Comparison of ENCODE assay signal across 9 mouse cellular contexts in genomic region chr17:27341952-27342890, GRCm38 (mm10).
DNase-seq lines count a peak whose midpoint lies in the region; ATAC-seq and TF ChIP-seq lines count a peak whose summit lies in the region.
"Had no signal": no experiment of that assay in that cellular context is flagged by ENCODE, and none has a peak within 500 bp of the region (broad histone marks: within the 10 kb centered on the region; RNA-seq: fewer than 3 reads in every experiment).

No protein-coding gene starts in this region.

- no peak overlapping the region for H3K4me3 ChIP-seq in hindbrain, embryonic 10.5 days
- no peak overlapping the region for H3K4me3 ChIP-seq in hindbrain, embryonic 13.5 days
- H3K4me3 ChIP-seq in MEL (ENCODE audit: control insufficient read depth in 1 of 2, insufficient read depth in 1 of 2, low read depth in 2 of 2, low read length in 2 of 2), result peak overlapping the region; percentile 85 to 91
- H3K4me3 ChIP-seq in midbrain, embryonic 15.5 days, result no peak overlapping the region

- no peak for TF ChIP-seq RAD21 in MEL (IDR thresholded peaks at IDR 0.05; ENCODE audit: low read depth, low read length)

- no peak for TF ChIP-seq CTCF in MEL (IDR thresholded peaks at IDR 0.05 in 2 of 3, conservative IDR thresholded peaks at IDR 0.05 in 1 of 3; ENCODE audit: control insufficient read depth in 1 of 3, insufficient read depth in 1 of 3, low read depth in 2 of 3, low read length in 3 of 3, poor library complexity in 1 of 3, severe bottlenecking in 1 of 3)

- H3K4me1 ChIP-seq in hindbrain, embryonic 10.5 days (replicated peaks), result peaks cover 45% of the 10 kb centered on the region
- H3K4me1 ChIP-seq in hindbrain, embryonic 13.5 days (replicated peaks), result peaks cover 9% of the 10 kb centered on the region; the same call in 1 of the 2 replicates
- H3K4me1 ChIP-seq in MEL (ENCODE audit: control insufficient read depth in 1 of 2, insufficient read depth in 2 of 2, low read length in 2 of 2), result peaks cover 16 to 38% of the 10 kb centered on the region in 2 experiments
- H3K4me1 ChIP-seq in midbrain, embryonic 15.5 days, result no peaks in the 10 kb centered on the region

- peak; percentile 54 to 84 for TF ChIP-seq POLR2A in MEL (IDR thresholded peaks at IDR 0.05; ENCODE audit: control insufficient read depth in 1 of 2, insufficient read depth in 1 of 2, low read depth in 1 of 2, low read length in 2 of 2, poor library complexity in 1 of 2)

- H3K9me3 ChIP-seq in hindbrain, embryonic 10.5 days, result no peaks in the 10 kb centered on the region
- no peaks in the 10 kb centered on the region for H3K9me3 ChIP-seq in hindbrain, embryonic 13.5 days
- H3K9me3 ChIP-seq in MEL (replicated peaks; ENCODE audit: insufficient read depth, low read length), result no peaks in the 10 kb centered on the region
- H3K9me3 ChIP-seq in midbrain, embryonic 15.5 days, result no peaks in the 10 kb centered on the region

- H3K36me3 ChIP-seq in hindbrain, embryonic 10.5 days, result no peaks in the 10 kb centered on the region
- H3K36me3 ChIP-seq in hindbrain, embryonic 13.5 days, result no peaks in the 10 kb centered on the region
- peaks cover 0 to 18% of the 10 kb centered on the region in 2 experiments; a peak in 2 of 4 replicates for H3K36me3 ChIP-seq in MEL (ENCODE audit: control insufficient read depth in 1 of 2, insufficient read depth in 2 of 2, low read length in 2 of 2)
- H3K36me3 ChIP-seq in midbrain, embryonic 15.5 days (replicated peaks), result no peaks in the 10 kb centered on the region

- no peak overlapping the region for H3K9ac ChIP-seq in hindbrain, embryonic 13.5 days
- H3K9ac ChIP-seq in MEL (ENCODE audit: control insufficient read depth, low read depth, low read length, poor library complexity, severe bottlenecking), result peak overlapping the region; percentile 75
- no peak overlapping the region for H3K9ac ChIP-seq in midbrain, embryonic 15.5 days

- H3K79me2 ChIP-seq in MEL (ENCODE audit: control insufficient read depth, insufficient read depth, low read length, poor library complexity), result peaks cover 4% of the 10 kb centered on the region

- no peak for ATAC-seq in hindbrain, embryonic 13.5 days (ENCODE audit: low FRiP score)
- ATAC-seq in midbrain, embryonic 15.5 days (replicated peaks), result no peak

- WGBS in hindbrain, embryonic 10.5 days, result 59% methylated on average over 13 of the region's 14 CpGs
- 62% methylated on average over 13 of the region's 14 CpGs for WGBS in hindbrain, embryonic 13.5 days
- 52% methylated on average over 12 of the region's 14 CpGs for WGBS in midbrain, embryonic 15.5 days

- no peak overlapping the region for H3K4me2 ChIP-seq in hindbrain, embryonic 13.5 days
- H3K4me2 ChIP-seq in midbrain, embryonic 15.5 days, result no peak overlapping the region

- H3K27ac ChIP-seq in hindbrain, embryonic 10.5 days, result peak overlapping the region; percentile 37
- no peak overlapping the region for H3K27ac ChIP-seq in hindbrain, embryonic 13.5 days
- peak overlapping the region; percentile 93 for H3K27ac ChIP-seq in MEL (ENCODE audit: control insufficient read depth, low read depth, low read length)
- no peak overlapping the region for H3K27ac ChIP-seq in midbrain, embryonic 15.5 days

- DNase-seq in hindbrain, embryonic 10.5 days (ENCODE audit: low spot score), result no peak
- peak; percentile 71 for DNase-seq in MEL (ENCODE audit: low read depth, low spot score)
- peak; percentile 60 for DNase-seq in liver
- peak; percentile 34 to 56 for DNase-seq in spleen, postnatal 10 days (ENCODE audit: low spot score in 2 of 2)
- no peak for DNase-seq in frontal cortex, postnatal 36 days (ENCODE audit: low spot score in 2 of 2)
- DNase-seq in left cerebral cortex, adult 8-10 months (ENCODE audit: low spot score in 2 of 2), result no peak
- DNase-seq: kidney, adult 8-10 months had no signal

- peak in 1 of 2 experiments; percentile 17; a peak in 2 of 4 replicates for TF ChIP-seq EP300 in MEL (IDR thresholded peaks at IDR 0.05; ENCODE audit: low read depth in 1 of 2, low read length in 2 of 2)

- H3K27me3 ChIP-seq in hindbrain, embryonic 10.5 days (ENCODE audit: insufficient read depth, poor library complexity, severe bottlenecking), result peaks cover 5% of the 10 kb centered on the region; the same call in 1 of the 2 replicates
- H3K27me3 ChIP-seq in hindbrain, embryonic 13.5 days, result 0 out of 2 replicates have a peak, but pooled peaks cover 2% of the 10 kb centered on the region
- no peaks in the 10 kb centered on the region for H3K27me3 ChIP-seq in MEL (ENCODE audit: control insufficient read depth in 1 of 2, insufficient read depth in 2 of 2, low read length in 2 of 2)
- H3K27me3 ChIP-seq in midbrain, embryonic 15.5 days (replicated peaks), result no peaks in the 10 kb centered on the region; the same call in 1 of the 2 replicates

TF ChIP-seq in MEL, 35 proteins besides CTCF, POLR2A, EP300 and RAD21:
- TF ChIP-seq ETS1 (IDR thresholded peaks at IDR 0.05; ENCODE audit: low read depth, low read length) (peak; percentile 40; the same call in 1 of the 2 replicates), SIN3A (IDR thresholded peaks at IDR 0.05; ENCODE audit: low read length) (peak; percentile 31; the same call in 1 of the 2 replicates), KAT2A (conservative IDR thresholded peaks at IDR 0.05; ENCODE audit: low read depth, low read length) (no peak), RCOR1 (IDR thresholded peaks at IDR 0.05; ENCODE audit: low read depth, low read length) (no peak), TCF12 (IDR thresholded peaks at IDR 0.05; ENCODE audit: low read depth, low read length) (peak; percentile 37), GATA1 (IDR thresholded peaks at IDR 0.05; ENCODE audit: low read depth, low read length) (peak; percentile 37; the same call in 1 of the 2 replicates), UBTF (IDR thresholded peaks at IDR 0.05; ENCODE audit: borderline replicate concordance, insufficient read depth, low read depth, low read length) (no peak), ELF1 (IDR thresholded peaks at IDR 0.05; ENCODE audit: low read depth, low read length) (no peak), TBP (IDR thresholded peaks at IDR 0.05; ENCODE audit: low read depth, low read length) (peak; percentile 78), ZMIZ1 (IDR thresholded peaks at IDR 0.05; ENCODE audit: low read depth, low read length) (0 out of 2 replicates have a peak, but pooled peaks have one; percentile 59), BHLHE40 (IDR thresholded peaks at IDR 0.05; ENCODE audit: borderline replicate concordance, low read depth, low read length) (no peak), NELFE (IDR thresholded peaks at IDR 0.05; ENCODE audit: low read depth, low read length) (peak; percentile 85), MXI1 (IDR thresholded peaks at IDR 0.05; ENCODE audit: low read depth, low read length) (peak; percentile 24; the same call in 1 of the 2 replicates), MAZ (IDR thresholded peaks at IDR 0.05; ENCODE audit: low read depth, low read length) (0 out of 2 replicates have a peak, but pooled peaks have one; percentile 69), POLR2AphosphoS2 (IDR thresholded peaks at IDR 0.05; ENCODE audit: low read length) (peak; percentile 78; the same call in 1 of the 2 replicates), MAFK (IDR thresholded peaks at IDR 0.05; ENCODE audit: borderline replicate concordance, low read depth, low read length) (no peak)

Comparison
In these comparisons a context has a peak if more than half of its experiments do, and no peak if none do; other contexts are left out.
1. H3K27ac ChIP-seq: peak in hindbrain, embryonic 10.5 days (single experiment) and MEL (single experiment); none in hindbrain, embryonic 13.5 days (single experiment) and midbrain, embryonic 15.5 days (single experiment).
2. DNase-seq: peak in MEL (single experiment), liver (single experiment) and spleen, postnatal 10 days (2 of 2); none in hindbrain, embryonic 10.5 days (single experiment), frontal cortex, postnatal 36 days (0 of 2) and left cerebral cortex, adult 8-10 months (0 of 2).
3. H3K4me3 ChIP-seq: peak in MEL (2 of 2); none in hindbrain, embryonic 10.5 days (single experiment), hindbrain, embryonic 13.5 days (single experiment) and midbrain, embryonic 15.5 days (single experiment).